Mouse (Mus musculus) embryonic facial prominence, embryonic 12.5 days (tissue): ENCODE data around the gene Phlpp2. TPM values are rescaled to one million over a fixed set of nuclear protein-coding genes. Genes with fewer than 3 reads are reported as not detected.
A peak's percentile ranks its signal among the peaks of the same experiment; 100 is the strongest.

Source experiments
- ATAC-seq: fragments of 200-750 bp; cut with Nextera tagmentation; 2 replicates; pipeline ENCODE4 v1.8.0; 2017; ENCODE audit not compliant: insufficient number of reproducible peaks, insufficient read depth, low FRiP score, low TSS enrichment
- H3K27ac ChIP-seq: fragments of 300-500 bp; sonication (generic); 2 replicates; pipeline ENCODE4 v1.5.1; 2016; ENCODE audit warnings: mild to moderate bottlenecking
- H3K27me3 ChIP-seq: fragments of 300-500 bp; sonication (generic); 2 replicates; pipeline ENCODE4 v1.6.1; 2016; ENCODE audit warnings: mild to moderate bottlenecking, moderate library complexity
- H3K36me3 ChIP-seq: fragments of 300-500 bp; sonication (generic); 2 replicates; pipeline ENCODE4 v1.6.1; 2016; ENCODE audit warnings: mild to moderate bottlenecking
- H3K4me1 ChIP-seq: fragments of 300-500 bp; sonication (generic); 2 replicates; pipeline ENCODE4 v1.6.1; 2016
- H3K4me2 ChIP-seq: fragments of 300-500 bp; sonication (generic); replicated peaks from 2 replicates; pipeline ENCODE4 v1.6.1; 2016; ENCODE audit warnings: mild to moderate bottlenecking, moderate library complexity
- H3K4me3 ChIP-seq: fragments of 300-500 bp; sonication (generic); 2 replicates; pipeline ENCODE4 v1.5.1; 2016; ENCODE audit warnings: mild to moderate bottlenecking
- H3K9ac ChIP-seq: fragments of 300-500 bp; sonication (generic); 2 replicates; pipeline ENCODE4 v1.6.1; 2016; ENCODE audit warnings: mild to moderate bottlenecking, moderate library complexity
- H3K9me3 ChIP-seq: fragments of 300-500 bp; sonication (generic); 2 replicates; pipeline ENCODE4 v1.6.1; 2016; ENCODE audit warnings: mild to moderate bottlenecking, moderate library complexity
- WGBS: fragments of 180-500 bp; shearing (Covaris S2); methylation state at CpG from one replicate; pipeline ENCODE4 v1.1.7; 2016; 5-methylcytosine and 5-hydroxymethylcytosine counted together
- polyA plus RNA-seq: library from polyadenylated mRNA; unstranded; fragments of >200 nt; fragmentation: Nextera tagmentation; extraction: Ambion mirVana; gene quantifications from 2 replicates; pipeline ENCODE4 v1.2.1, GENCODE M21; 2016

Phlpp2 gene
- 4.2 TPM in 2 replicates for polyA plus RNA-seq

GRCm38 (mm10) chr8:109868003-109868679, at the start of gene Phlpp2:
Gene Phlpp2 (plus strand): TSS chr8:109868542.
- H3K27me3 ChIP-seq = no peaks in the 10 kb centered on the region
- ATAC-seq = peak; percentile 97
- peak within 1 kb of the TSS; percentile 77 for H3K4me2 ChIP-seq
- peak within 1 kb of the TSS; percentile 95 for H3K9ac ChIP-seq
- H3K4me3 ChIP-seq = peak within 1 kb of the TSS; percentile 94
- no peaks in the 10 kb centered on the region for H3K9me3 ChIP-seq
- H3K4me1 ChIP-seq = 0 out of 2 replicates have a peak, but pooled peaks cover 5% of the 10 kb centered on the region
- H3K27ac ChIP-seq = peak within 1 kb of the TSS; percentile 93
- 0 out of 2 replicates have a peak, but pooled peaks cover 6% of the 10 kb centered on the region for H3K36me3 ChIP-seq
- WGBS = 2% methylated on average over 37 of the region's 42 CpGs

GRCm38 (mm10) chr8:109823561-109823960, 44.8 kb upstream of the Phlpp2 start:
- Histone ChIP-seq H3K4me3 (no peak overlapping the region), H3K9ac (no peak overlapping the region), H3K27me3 (no peaks in the 10 kb centered on the region), H3K36me3 (0 out of 2 replicates have a peak, but pooled peaks cover 2% of the 10 kb centered on the region), H3K9me3 (no peaks in the 10 kb centered on the region), H3K4me1 (no peaks in the 10 kb centered on the region), H3K4me2 (no peak overlapping the region), H3K27ac (no peak overlapping the region)
- ATAC-seq = no peak
- 91% methylated on average over 2 of the region's 2 CpGs for WGBS

- ATAC-seq = no peak
- H3K4me1 ChIP-seq = no peaks in the 10 kb centered on the region
- no peak overlapping the region for H3K9ac ChIP-seq
- no peaks in the 10 kb centered on the region for H3K9me3 ChIP-seq
- no peaks in the 10 kb centered on the region for H3K27me3 ChIP-seq
- no peak overlapping the region for H3K4me2 ChIP-seq
- H3K4me3 ChIP-seq = no peak overlapping the region
- peaks cover 47% of the 10 kb centered on the region for H3K36me3 ChIP-seq
- 100% methylated on average over 2 of the region's 2 CpGs for WGBS
- H3K27ac ChIP-seq = no peak overlapping the region
Measured at GRCm38 (mm10) chr8:109839822-109840221, 28.5 kb upstream of the Phlpp2 start.

DNA sequence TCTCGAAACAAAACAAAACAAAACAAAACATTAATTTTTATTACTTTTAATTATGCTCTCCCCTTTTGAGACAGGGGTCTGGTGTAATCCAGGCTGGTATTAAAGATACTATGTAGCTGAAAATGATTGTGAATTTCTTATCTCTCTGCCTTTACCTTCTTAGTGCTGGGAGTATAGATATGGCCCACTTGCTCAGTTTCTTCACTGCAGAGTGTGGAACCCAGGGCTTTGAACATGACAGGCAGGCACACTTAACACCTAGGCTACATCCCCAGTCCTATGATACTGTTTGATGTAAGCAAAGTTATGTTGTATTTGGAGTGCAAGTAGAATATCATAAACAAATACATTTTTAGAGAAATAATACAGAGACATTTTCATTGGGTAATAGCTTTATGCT, 25.9 kb upstream of the Phlpp2 start:
- H3K27ac ChIP-seq = no peak overlapping the region
- no peaks in the 10 kb centered on the region for H3K9me3 ChIP-seq
- peaks cover 48% of the 10 kb centered on the region for H3K36me3 ChIP-seq
- no peak overlapping the region for H3K4me2 ChIP-seq
- H3K4me3 ChIP-seq = no peak overlapping the region
- ATAC-seq = no peak
- no peak overlapping the region for H3K9ac ChIP-seq
- H3K27me3 ChIP-seq = no peaks in the 10 kb centered on the region
- H3K4me1 ChIP-seq = no peaks in the 10 kb centered on the region
- WGBS = 92% methylated on average over 1 of the region's 1 CpGs

GRCm38 (mm10) chr8:109847866-109848265, 20.5 kb upstream of the Phlpp2 start:
- no peak overlapping the region for H3K4me2 ChIP-seq
- no peaks in the 10 kb centered on the region for H3K27me3 ChIP-seq
- peaks cover 68% of the 10 kb centered on the region for H3K36me3 ChIP-seq
- H3K27ac ChIP-seq = no peak overlapping the region
- H3K9ac ChIP-seq = no peak overlapping the region
- no peaks in the 10 kb centered on the region for H3K9me3 ChIP-seq
- WGBS = 87% methylated on average over 2 of the region's 2 CpGs
- no peak overlapping the region for H3K4me3 ChIP-seq
- no peaks in the 10 kb centered on the region for H3K4me1 ChIP-seq
- no peak for ATAC-seq

DNA sequence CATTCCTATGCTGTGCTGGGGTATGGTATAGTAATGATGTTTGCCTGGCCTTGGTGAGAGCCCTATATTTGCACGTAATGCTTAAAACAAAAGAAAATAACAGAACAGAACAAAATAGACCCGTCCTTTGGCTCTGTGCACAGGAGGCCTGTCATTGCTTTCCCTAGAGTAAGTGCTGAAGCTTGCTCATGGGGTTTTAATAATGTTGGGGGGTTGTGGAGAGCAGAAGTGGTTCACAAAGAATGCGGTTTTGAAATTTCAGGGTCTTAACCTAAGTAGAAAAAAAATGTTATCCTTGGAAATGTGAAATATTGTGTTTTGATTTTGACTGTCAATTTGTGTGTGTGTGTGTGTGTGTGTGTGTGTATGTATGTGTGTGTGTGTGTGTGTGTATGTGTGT, 19.4 kb upstream of the Phlpp2 start:
- Histone ChIP-seq H3K36me3 (peaks cover 64% of the 10 kb centered on the region), H3K4me2 (no peak overlapping the region), H3K9ac (no peak overlapping the region), H3K4me1 (no peaks in the 10 kb centered on the region), H3K4me3 (no peak overlapping the region), H3K27ac (no peak overlapping the region), H3K9me3 (no peaks in the 10 kb centered on the region), H3K27me3 (no peaks in the 10 kb centered on the region)
- ATAC-seq = no peak
- 79% methylated on average over 3 of the region's 3 CpGs for WGBS

GRCm38 (mm10) chr8:109853423-109853822, 14.9 kb upstream of the Phlpp2 start:
- ATAC-seq = no peak
- no peaks in the 10 kb centered on the region for H3K9me3 ChIP-seq
- H3K27ac ChIP-seq = no peak overlapping the region
- WGBS = 44% methylated on average over 6 of the region's 6 CpGs
- H3K9ac ChIP-seq = no peak overlapping the region
- H3K4me1 ChIP-seq = no peaks in the 10 kb centered on the region
- H3K36me3 ChIP-seq = peaks cover 63% of the 10 kb centered on the region
- H3K4me3 ChIP-seq = no peak overlapping the region
- H3K27me3 ChIP-seq = no peaks in the 10 kb centered on the region
- no peak overlapping the region for H3K4me2 ChIP-seq

DNA sequence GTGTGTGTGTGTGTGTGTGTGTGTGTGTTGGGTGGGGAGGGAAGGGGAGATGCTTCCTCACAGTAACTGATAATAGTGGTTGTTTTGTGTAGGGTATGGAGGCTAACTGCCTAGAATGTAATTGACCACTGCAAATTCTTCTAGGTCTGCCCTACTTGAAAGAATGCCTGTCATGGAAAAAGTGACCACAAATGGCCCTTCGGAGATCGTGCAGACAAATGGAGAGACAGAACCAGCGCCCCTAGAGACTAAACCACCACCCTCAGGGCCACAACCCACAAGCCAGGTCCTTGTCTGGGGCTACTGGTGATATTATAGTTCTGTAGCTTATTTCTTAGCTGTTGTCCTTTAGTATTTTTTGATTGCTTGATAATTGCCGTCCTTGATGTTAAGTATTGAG, 13.8 kb upstream of the Phlpp2 start:
- Histone ChIP-seq H3K36me3 (peaks cover 53% of the 10 kb centered on the region), H3K4me2 (no peak overlapping the region), H3K27ac (no peak overlapping the region), H3K27me3 (no peaks in the 10 kb centered on the region), H3K9me3 (no peaks in the 10 kb centered on the region), H3K4me3 (no peak overlapping the region), H3K4me1 (no peaks in the 10 kb centered on the region), H3K9ac (no peak overlapping the region)
- 92% methylated on average over 4 of the region's 4 CpGs for WGBS
- ATAC-seq = no peak

DNA sequence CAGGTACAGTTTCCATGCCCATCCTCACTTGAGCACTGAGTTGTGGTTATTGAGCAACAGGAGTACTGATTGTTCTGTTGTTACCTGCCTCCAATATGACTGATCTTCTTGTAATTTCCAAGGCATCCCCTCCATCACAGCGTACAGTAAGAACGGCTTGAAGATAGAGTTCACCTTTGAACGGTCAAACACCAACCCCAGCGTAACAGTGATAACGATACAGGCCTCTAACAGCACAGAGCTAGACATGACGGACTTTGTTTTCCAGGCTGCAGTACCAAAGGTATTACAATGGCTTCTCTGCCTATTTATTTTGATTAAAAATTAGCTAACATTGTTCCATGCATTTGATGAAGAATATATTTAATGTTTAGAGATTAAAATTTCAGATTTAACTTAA, 12.9 kb upstream of the Phlpp2 start:
- Histone ChIP-seq H3K9me3 (no peaks in the 10 kb centered on the region), H3K4me3 (no peak overlapping the region), H3K4me2 (no peak overlapping the region), H3K36me3 (peaks cover 53% of the 10 kb centered on the region), H3K4me1 (no peaks in the 10 kb centered on the region), H3K27me3 (no peaks in the 10 kb centered on the region), H3K27ac (no peak overlapping the region), H3K9ac (no peak overlapping the region)
- ATAC-seq = no peak
- WGBS = 94% methylated on average over 6 of the region's 6 CpGs

DNA sequence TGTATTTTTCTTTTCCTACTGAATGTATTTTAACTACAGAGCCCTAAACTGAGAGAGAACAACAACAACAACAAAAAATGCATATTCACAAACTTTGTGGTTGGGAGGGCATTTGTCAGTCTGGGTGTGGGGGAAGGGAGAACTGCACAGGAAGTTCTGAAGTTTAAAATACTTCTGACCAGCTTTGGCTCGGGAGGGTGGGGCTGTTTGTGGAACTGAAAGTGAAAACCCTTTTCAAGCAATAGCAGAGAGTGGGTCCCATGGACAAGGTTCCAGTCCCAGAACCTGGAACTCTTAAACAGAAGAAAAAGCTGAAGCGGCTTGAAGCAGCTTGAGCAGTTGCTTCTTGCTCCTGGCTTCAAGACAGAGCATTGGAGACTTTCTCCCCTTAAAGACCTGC, 4.9 kb upstream of the Phlpp2 start:
- ATAC-seq = no peak
- Histone ChIP-seq H3K9me3 (no peaks in the 10 kb centered on the region), H3K27ac (no peak overlapping the region), H3K4me1 (0 out of 2 replicates have a peak, but pooled peaks cover 3% of the 10 kb centered on the region), H3K9ac (no peak overlapping the region), H3K4me2 (no peak overlapping the region), H3K27me3 (no peaks in the 10 kb centered on the region), H3K4me3 (no peak overlapping the region), H3K36me3 (peaks cover 26% of the 10 kb centered on the region)
- 60% methylated on average over 2 of the region's 2 CpGs for WGBS

GRCm38 (mm10) chr8:109864798-109865197, 3.5 kb upstream of the Phlpp2 start:
- no peak for ATAC-seq
- H3K27ac ChIP-seq = no peak overlapping the region
- peaks cover 23% of the 10 kb centered on the region for H3K36me3 ChIP-seq
- 0 out of 2 replicates have a peak, but pooled peaks cover 5% of the 10 kb centered on the region for H3K4me1 ChIP-seq
- H3K4me3 ChIP-seq = no peak overlapping the region
- 87% methylated on average over 2 of the region's 2 CpGs for WGBS
- no peak overlapping the region for H3K9ac ChIP-seq
- H3K4me2 ChIP-seq = no peak overlapping the region
- H3K27me3 ChIP-seq = no peaks in the 10 kb centered on the region
- H3K9me3 ChIP-seq = no peaks in the 10 kb centered on the region

- no peak overlapping the region for H3K4me2 ChIP-seq
- H3K9me3 ChIP-seq = no peaks in the 10 kb centered on the region
- H3K27me3 ChIP-seq = no peaks in the 10 kb centered on the region
- H3K27ac ChIP-seq = no peak overlapping the region
- no peak overlapping the region for H3K9ac ChIP-seq
- H3K4me3 ChIP-seq = no peak overlapping the region
- 91% methylated on average over 4 of the region's 4 CpGs for WGBS
- H3K36me3 ChIP-seq = peaks cover 16% of the 10 kb centered on the region
- H3K4me1 ChIP-seq = 0 out of 2 replicates have a peak, but pooled peaks cover 5% of the 10 kb centered on the region
- no peak for ATAC-seq
Measured at GRCm38 (mm10) chr8:109865536-109865935, 2.8 kb upstream of the Phlpp2 start.
